Mouse (Mus musculus): ENCODE results near the gene Rrp9. TPM values are rescaled to one million over a fixed set of nuclear protein-coding genes. Genes with fewer than 3 reads are reported as not detected.

The Rrp9 gene
- polyA plus RNA-seq, 1 experiment = 82.1 TPM

DNA sequence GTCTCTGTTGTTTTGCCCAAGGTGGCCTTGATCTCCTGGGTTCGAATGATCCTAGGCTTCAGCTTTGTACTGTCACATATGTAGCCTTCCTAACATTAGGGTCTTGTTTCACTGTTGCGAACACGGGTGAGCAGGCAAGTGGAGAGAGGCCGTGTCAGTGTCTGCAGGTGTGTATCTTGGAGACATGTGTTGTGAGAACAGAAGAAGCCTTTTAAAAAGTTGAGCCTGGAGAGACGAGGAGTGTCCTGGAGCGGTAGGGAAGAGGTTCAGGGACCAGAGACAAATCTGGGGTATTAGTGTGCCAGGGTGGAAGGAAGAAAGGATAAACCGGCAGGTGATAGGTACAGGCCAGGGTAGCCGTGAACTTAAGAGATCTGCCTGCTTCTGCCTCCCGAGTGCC, 2.3 kb downstream of the Rrp9 start:
- peaks cover 2% of the 10 kb centered on the region for H3K4me1 ChIP-seq (ENCODE audit: control insufficient read depth, insufficient read depth, low read length)
- H3K4me3 ChIP-seq (ENCODE audit: low read depth, low read length) = peak overlapping the region; percentile 96
- no peak overlapping the region for H3K27ac ChIP-seq (ENCODE audit: insufficient read depth, low read length)
- H3K27me3 ChIP-seq (ENCODE audit: control insufficient read depth, insufficient read depth, low read length, poor library complexity, severe bottlenecking) = no peaks in the 10 kb centered on the region
- peaks cover 8% of the 10 kb centered on the region for H3K36me3 ChIP-seq (ENCODE audit: control insufficient read depth, insufficient read depth, low read length, poor library complexity, severe bottlenecking)
- no peak for TF ChIP-seq EP300 (IDR thresholded peaks at IDR 0.05; ENCODE audit: insufficient read depth, low read depth, low read length)
- TF ChIP-seq CTCF (IDR thresholded peaks at IDR 0.05; ENCODE audit: low read depth, low read length) = no peak
- TF ChIP-seq POLR2A (IDR thresholded peaks at IDR 0.05; ENCODE audit: insufficient read depth, low read length) = no peak
- H3K9ac ChIP-seq (ENCODE audit: low read depth, poor library complexity, severe bottlenecking) = peak overlapping the region; percentile 86
- H3K9me3 ChIP-seq (replicated peaks; ENCODE audit: control insufficient read depth, insufficient read depth, low read length, poor library complexity, severe bottlenecking) = no peaks in the 10 kb centered on the region

DNA sequence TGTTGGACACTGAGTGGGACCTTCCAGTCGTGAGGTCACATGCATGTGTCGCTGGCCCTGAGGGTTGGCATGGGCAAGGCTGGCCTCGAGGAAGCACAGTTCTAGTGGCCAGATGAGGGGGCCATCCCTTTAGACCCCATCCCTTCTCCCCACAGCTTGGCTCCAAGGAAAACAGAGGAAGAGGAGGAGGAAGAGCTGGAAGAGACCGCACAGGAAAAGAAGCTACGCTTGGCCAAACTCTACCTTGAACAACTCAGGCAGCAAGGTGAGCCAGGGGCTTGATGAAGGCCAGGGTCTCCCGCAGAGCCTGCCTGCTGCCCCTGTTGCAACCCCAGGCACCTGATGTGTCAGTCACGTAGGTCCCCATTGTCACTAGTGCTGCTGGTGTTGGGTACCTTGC, 4.8 kb downstream of the Rrp9 start:
- Histone ChIP-seq H3K9me3 (replicated peaks; ENCODE audit: control insufficient read depth, insufficient read depth, low read length, poor library complexity, severe bottlenecking) (no peaks in the 10 kb centered on the region), H3K9ac (ENCODE audit: low read depth, poor library complexity, severe bottlenecking) (no peak overlapping the region), H3K27me3 (ENCODE audit: control insufficient read depth, insufficient read depth, low read length, poor library complexity, severe bottlenecking) (no peaks in the 10 kb centered on the region), H3K27ac (ENCODE audit: insufficient read depth, low read length) (no peak overlapping the region), H3K36me3 (ENCODE audit: control insufficient read depth, insufficient read depth, low read length, poor library complexity, severe bottlenecking) (peaks cover 8% of the 10 kb centered on the region), H3K4me1 (ENCODE audit: control insufficient read depth, insufficient read depth, low read length) (peaks cover 3% of the 10 kb centered on the region), H3K4me3 (ENCODE audit: low read depth, low read length) (no peak overlapping the region)
- TF ChIP-seq POLR2A (IDR thresholded peaks at IDR 0.05; ENCODE audit: insufficient read depth, low read length) = no peak
- no peak for TF ChIP-seq CTCF (IDR thresholded peaks at IDR 0.05; ENCODE audit: low read depth, low read length)
- TF ChIP-seq EP300 (IDR thresholded peaks at IDR 0.05; ENCODE audit: insufficient read depth, low read depth, low read length) = no peak

DNA sequence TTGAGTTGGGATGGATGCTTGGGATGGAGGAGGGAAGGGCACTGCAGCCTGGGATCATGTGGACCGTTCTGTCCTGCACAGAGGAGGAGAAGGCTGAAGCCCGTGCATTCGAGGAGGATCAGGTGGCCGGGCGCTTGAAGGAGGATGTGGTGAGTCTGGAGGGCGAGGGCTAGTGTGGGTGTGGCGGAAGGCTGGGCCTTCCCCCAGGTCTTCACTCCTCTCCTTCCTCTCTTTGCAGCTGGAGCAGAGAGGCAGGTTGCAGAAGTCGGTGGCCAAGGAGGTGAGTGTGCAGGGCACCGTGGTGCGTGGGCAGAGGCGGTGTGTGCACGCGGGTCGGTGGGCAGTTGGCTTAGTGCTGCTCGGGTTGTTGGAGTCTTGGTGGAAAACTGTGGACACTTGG, 5.3 kb downstream of the Rrp9 start:
- H3K4me3 ChIP-seq (ENCODE audit: low read depth, low read length) = no peak overlapping the region
- no peaks in the 10 kb centered on the region for H3K27me3 ChIP-seq (ENCODE audit: control insufficient read depth, insufficient read depth, low read length, poor library complexity, severe bottlenecking)
- peaks cover 3% of the 10 kb centered on the region for H3K4me1 ChIP-seq (ENCODE audit: control insufficient read depth, insufficient read depth, low read length)
- peaks cover 8% of the 10 kb centered on the region for H3K36me3 ChIP-seq (ENCODE audit: control insufficient read depth, insufficient read depth, low read length, poor library complexity, severe bottlenecking)
- H3K27ac ChIP-seq (ENCODE audit: insufficient read depth, low read length) = no peak overlapping the region
- no peak overlapping the region for H3K9ac ChIP-seq (ENCODE audit: low read depth, poor library complexity, severe bottlenecking)
- no peaks in the 10 kb centered on the region for H3K9me3 ChIP-seq (replicated peaks; ENCODE audit: control insufficient read depth, insufficient read depth, low read length, poor library complexity, severe bottlenecking)
- TF ChIP-seq CTCF (IDR thresholded peaks at IDR 0.05; ENCODE audit: low read depth, low read length) = no peak
- TF ChIP-seq POLR2A (IDR thresholded peaks at IDR 0.05; ENCODE audit: insufficient read depth, low read length) = no peak
- TF ChIP-seq EP300 (IDR thresholded peaks at IDR 0.05; ENCODE audit: insufficient read depth, low read depth, low read length) = no peak

DNA sequence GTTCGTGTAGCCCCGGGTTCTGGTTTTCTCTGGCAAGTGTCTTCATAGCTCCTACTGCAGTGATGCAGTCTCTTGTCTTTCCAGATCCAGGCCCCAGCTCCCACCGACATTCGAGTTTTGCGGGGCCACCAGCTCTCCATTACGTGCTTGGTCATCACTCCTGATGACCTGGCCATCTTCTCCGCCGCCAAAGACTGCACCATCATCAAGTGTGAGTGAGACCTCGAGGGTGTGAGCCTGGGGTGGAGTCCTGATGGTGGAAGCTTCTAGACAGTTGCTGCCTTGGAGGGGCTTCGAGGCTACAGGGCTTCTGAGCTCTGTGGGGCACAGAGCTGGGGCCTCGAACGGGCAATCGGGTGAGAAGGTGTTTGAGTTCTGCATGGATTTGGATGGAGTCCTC, 5.9 kb downstream of the Rrp9 start:
- TF ChIP-seq CTCF (IDR thresholded peaks at IDR 0.05; ENCODE audit: low read depth, low read length) (no peak), POLR2A (IDR thresholded peaks at IDR 0.05; ENCODE audit: insufficient read depth, low read length) (no peak), EP300 (IDR thresholded peaks at IDR 0.05; ENCODE audit: insufficient read depth, low read depth, low read length) (no peak)
- H3K4me3 ChIP-seq (ENCODE audit: low read depth, low read length) = no peak overlapping the region
- H3K27me3 ChIP-seq (ENCODE audit: control insufficient read depth, insufficient read depth, low read length, poor library complexity, severe bottlenecking) = no peaks in the 10 kb centered on the region
- no peak overlapping the region for H3K9ac ChIP-seq (ENCODE audit: low read depth, poor library complexity, severe bottlenecking)
- peaks cover 8% of the 10 kb centered on the region for H3K36me3 ChIP-seq (ENCODE audit: control insufficient read depth, insufficient read depth, low read length, poor library complexity, severe bottlenecking)
- H3K9me3 ChIP-seq (replicated peaks; ENCODE audit: control insufficient read depth, insufficient read depth, low read length, poor library complexity, severe bottlenecking) = no peaks in the 10 kb centered on the region
- no peak overlapping the region for H3K27ac ChIP-seq (ENCODE audit: insufficient read depth, low read length)
- H3K4me1 ChIP-seq (ENCODE audit: control insufficient read depth, insufficient read depth, low read length) = peaks cover 3% of the 10 kb centered on the region

- Histone ChIP-seq H3K27ac (ENCODE audit: insufficient read depth, low read length) (no peak overlapping the region), H3K9me3 (replicated peaks; ENCODE audit: control insufficient read depth, insufficient read depth, low read length, poor library complexity, severe bottlenecking) (no peaks in the 10 kb centered on the region), H3K4me1 (ENCODE audit: control insufficient read depth, insufficient read depth, low read length) (peaks cover 3% of the 10 kb centered on the region), H3K27me3 (ENCODE audit: control insufficient read depth, insufficient read depth, low read length, poor library complexity, severe bottlenecking) (no peaks in the 10 kb centered on the region), H3K9ac (ENCODE audit: low read depth, poor library complexity, severe bottlenecking) (no peak overlapping the region), H3K4me3 (ENCODE audit: low read depth, low read length) (no peak overlapping the region), H3K36me3 (ENCODE audit: control insufficient read depth, insufficient read depth, low read length, poor library complexity, severe bottlenecking) (peaks cover 8% of the 10 kb centered on the region)
- TF ChIP-seq EP300 (IDR thresholded peaks at IDR 0.05; ENCODE audit: insufficient read depth, low read depth, low read length) (no peak), POLR2A (IDR thresholded peaks at IDR 0.05; ENCODE audit: insufficient read depth, low read length) (no peak), CTCF (IDR thresholded peaks at IDR 0.05; ENCODE audit: low read depth, low read length) (no peak)
Measured at GRCm38 (mm10) chr9:106482578-106483115, 6.9 kb downstream of the Rrp9 start.

- Histone ChIP-seq H3K9ac (ENCODE audit: low read depth, poor library complexity, severe bottlenecking) (no peak overlapping the region), H3K27ac (ENCODE audit: insufficient read depth, low read length) (no peak overlapping the region), H3K4me1 (ENCODE audit: control insufficient read depth, insufficient read depth, low read length) (peaks cover 3% of the 10 kb centered on the region), H3K9me3 (replicated peaks; ENCODE audit: control insufficient read depth, insufficient read depth, low read length, poor library complexity, severe bottlenecking) (no peaks in the 10 kb centered on the region), H3K36me3 (ENCODE audit: control insufficient read depth, insufficient read depth, low read length, poor library complexity, severe bottlenecking) (peaks cover 8% of the 10 kb centered on the region), H3K27me3 (ENCODE audit: control insufficient read depth, insufficient read depth, low read length, poor library complexity, severe bottlenecking) (no peaks in the 10 kb centered on the region), H3K4me3 (ENCODE audit: low read depth, low read length) (no peak overlapping the region)
- TF ChIP-seq EP300 (IDR thresholded peaks at IDR 0.05; ENCODE audit: insufficient read depth, low read depth, low read length) = no peak
- TF ChIP-seq CTCF (IDR thresholded peaks at IDR 0.05; ENCODE audit: low read depth, low read length) = no peak
- no peak for TF ChIP-seq POLR2A (IDR thresholded peaks at IDR 0.05; ENCODE audit: insufficient read depth, low read length)
Measured at GRCm38 (mm10) chr9:106483136-106483535, 7.4 kb downstream of the Rrp9 start.
